Mouse (Mus musculus): Measurements from ENCODE around the gene Carnmt1. TPM values are rescaled to one million over a fixed set of nuclear protein-coding genes. Genes with fewer than 3 reads are reported as not detected.

The Carnmt1 gene
- polyA plus RNA-seq (2014; fragmentation: Nextera tagmentation; extraction: Ambion mirVana): 31.0 and 33.4 TPM in 2 replicates

GRCm38 (mm10) chr19:18670608-18671007 is at the start of gene Carnmt1:
Gene Carnmt1, plus strand, starts transcription at chr19:18670764.
- Histone ChIP-seq H3K9ac (replicated peaks; ENCODE audit: low read depth, low read length) (peak within 1 kb of the TSS; percentile 82), H3K36me3 (ENCODE audit: control insufficient read depth, insufficient read depth, low read length) (no peaks in the 10 kb centered on the region), H3K4me1 (ENCODE audit: control insufficient read depth, insufficient read depth, low read length) (peaks cover 20% of the 10 kb centered on the region), H3K9me3 (ENCODE audit: control insufficient read depth, low read depth, low read length) (no peaks in the 10 kb centered on the region), H3K4me2 (replicated peaks; ENCODE audit: low read depth, low read length) (peak within 1 kb of the TSS; percentile 68), H3K4me3 (ENCODE audit: low read depth, low read length) (peak within 1 kb of the TSS; percentile 64), H3K27me3 (ENCODE audit: control insufficient read depth, insufficient read depth, low read length) (no peaks in the 10 kb centered on the region), H3K27ac (ENCODE audit: low read length) (peak within 1 kb of the TSS; percentile 87; the same call in 1 of the 2 replicates)
- peak; percentile 98 for ATAC-seq (ENCODE audit: insufficient number of reproducible peaks, insufficient read depth, low FRiP score, low read depth)
- WGBS: under 1% methylated on average over 43 of the region's 58 CpGs

- H3K27me3 ChIP-seq (ENCODE audit: control insufficient read depth, insufficient read depth, low read length): no peaks in the 10 kb centered on the region
- no peak overlapping the region for H3K4me2 ChIP-seq (replicated peaks; ENCODE audit: low read depth, low read length)
- H3K4me1 ChIP-seq (ENCODE audit: control insufficient read depth, insufficient read depth, low read length): no peaks in the 10 kb centered on the region
- ATAC-seq (ENCODE audit: insufficient number of reproducible peaks, insufficient read depth, low FRiP score, low read depth): no peak
- H3K9me3 ChIP-seq (ENCODE audit: control insufficient read depth, low read depth, low read length): no peaks in the 10 kb centered on the region
- WGBS: 87% methylated on average over 2 of the region's 2 CpGs
- no peaks in the 10 kb centered on the region for H3K36me3 ChIP-seq (ENCODE audit: control insufficient read depth, insufficient read depth, low read length)
- no peak overlapping the region for H3K4me3 ChIP-seq (ENCODE audit: low read depth, low read length)
- no peak overlapping the region for H3K9ac ChIP-seq (replicated peaks; ENCODE audit: low read depth, low read length)
- H3K27ac ChIP-seq (ENCODE audit: low read length): no peak overlapping the region
Measured at GRCm38 (mm10) chr19:18623894-18624293, 46.7 kb upstream of the Carnmt1 start.

GRCm38 (mm10) chr19:18629589-18629988 is 41.0 kb upstream of the Carnmt1 start:
- Histone ChIP-seq H3K27ac (ENCODE audit: low read length) (no peak overlapping the region), H3K4me3 (ENCODE audit: low read depth, low read length) (no peak overlapping the region), H3K9me3 (ENCODE audit: control insufficient read depth, low read depth, low read length) (no peaks in the 10 kb centered on the region), H3K27me3 (ENCODE audit: control insufficient read depth, insufficient read depth, low read length) (no peaks in the 10 kb centered on the region), H3K4me2 (replicated peaks; ENCODE audit: low read depth, low read length) (no peak overlapping the region), H3K36me3 (ENCODE audit: control insufficient read depth, insufficient read depth, low read length) (no peaks in the 10 kb centered on the region), H3K4me1 (ENCODE audit: control insufficient read depth, insufficient read depth, low read length) (0 out of 2 replicates have a peak, but pooled peaks cover 7% of the 10 kb centered on the region), H3K9ac (replicated peaks; ENCODE audit: low read depth, low read length) (no peak overlapping the region)
- WGBS: 76% methylated on average over 1 of the region's 1 CpGs
- ATAC-seq (ENCODE audit: insufficient number of reproducible peaks, insufficient read depth, low FRiP score, low read depth): no peak

- peak overlapping the region; percentile 81; the same call in 1 of the 2 replicates for H3K27ac ChIP-seq (ENCODE audit: low read length)
- no peaks in the 10 kb centered on the region for H3K27me3 ChIP-seq (ENCODE audit: control insufficient read depth, insufficient read depth, low read length)
- peak overlapping the region; percentile 66 for H3K4me2 ChIP-seq (replicated peaks; ENCODE audit: low read depth, low read length)
- H3K9me3 ChIP-seq (ENCODE audit: control insufficient read depth, low read depth, low read length): no peaks in the 10 kb centered on the region
- 0 out of 2 replicates have a peak, but pooled peaks cover 7% of the 10 kb centered on the region for H3K4me1 ChIP-seq (ENCODE audit: control insufficient read depth, insufficient read depth, low read length)
- 10% methylated on average over 17 of the region's 17 CpGs for WGBS
- H3K9ac ChIP-seq (replicated peaks; ENCODE audit: low read depth, low read length): peak overlapping the region; percentile 76
- no peak for ATAC-seq (ENCODE audit: insufficient number of reproducible peaks, insufficient read depth, low FRiP score, low read depth)
- peak overlapping the region; percentile 86 for H3K4me3 ChIP-seq (ENCODE audit: low read depth, low read length)
- no peaks in the 10 kb centered on the region for H3K36me3 ChIP-seq (ENCODE audit: control insufficient read depth, insufficient read depth, low read length)
Measured at GRCm38 (mm10) chr19:18630221-18631119, 40.1 kb upstream of the Carnmt1 start.

GRCm38 (mm10) chr19:18631161-18631643 is 39.4 kb upstream of the Carnmt1 start:
- Histone ChIP-seq H3K4me2 (replicated peaks; ENCODE audit: low read depth, low read length) (peak overlapping the region; percentile 66), H3K9me3 (ENCODE audit: control insufficient read depth, low read depth, low read length) (no peaks in the 10 kb centered on the region), H3K36me3 (ENCODE audit: control insufficient read depth, insufficient read depth, low read length) (no peaks in the 10 kb centered on the region), H3K27me3 (ENCODE audit: control insufficient read depth, insufficient read depth, low read length) (no peaks in the 10 kb centered on the region), H3K4me1 (ENCODE audit: control insufficient read depth, insufficient read depth, low read length) (0 out of 2 replicates have a peak, but pooled peaks cover 7% of the 10 kb centered on the region), H3K4me3 (ENCODE audit: low read depth, low read length) (peak overlapping the region; percentile 86), H3K9ac (replicated peaks; ENCODE audit: low read depth, low read length) (peak overlapping the region; percentile 76), H3K27ac (ENCODE audit: low read length) (peak overlapping the region; percentile 81)
- ATAC-seq (ENCODE audit: insufficient number of reproducible peaks, insufficient read depth, low FRiP score, low read depth): peak; percentile 71
- under 1% methylated on average over 40 of the region's 40 CpGs for WGBS

GRCm38 (mm10) chr19:18631644-18632219 is 38.8 kb upstream of the Carnmt1 start, which contains the start of the genes Ostf1 and Nmrk1:
Gene Ostf1, minus strand, starts transcription at chr19:18631823.
Gene Nmrk1, plus strand, starts transcription at chr19:18631950.
- ATAC-seq (ENCODE audit: insufficient number of reproducible peaks, insufficient read depth, low FRiP score, low read depth): peak; percentile 98
- H3K4me2 ChIP-seq (replicated peaks; ENCODE audit: low read depth, low read length): peak within 1 kb of the TSS; percentile 66
- H3K36me3 ChIP-seq (ENCODE audit: control insufficient read depth, insufficient read depth, low read length): no peaks in the 10 kb centered on the region
- WGBS: under 1% methylated on average over 48 of the region's 51 CpGs
- H3K4me3 ChIP-seq (ENCODE audit: low read depth, low read length): peak within 1 kb of the TSS; percentile 86
- peak within 1 kb of the TSS; percentile 81 for H3K27ac ChIP-seq (ENCODE audit: low read length)
- peak within 1 kb of the TSS; percentile 76 for H3K9ac ChIP-seq (replicated peaks; ENCODE audit: low read depth, low read length)
- H3K27me3 ChIP-seq (ENCODE audit: control insufficient read depth, insufficient read depth, low read length): no peaks in the 10 kb centered on the region
- H3K9me3 ChIP-seq (ENCODE audit: control insufficient read depth, low read depth, low read length): no peaks in the 10 kb centered on the region
- 0 out of 2 replicates have a peak, but pooled peaks cover 7% of the 10 kb centered on the region for H3K4me1 ChIP-seq (ENCODE audit: control insufficient read depth, insufficient read depth, low read length)

GRCm38 (mm10) chr19:18632231-18633185 is 38.1 kb upstream of the Carnmt1 start:
- Histone ChIP-seq H3K9ac (replicated peaks; ENCODE audit: low read depth, low read length) (no peak overlapping the region), H3K27me3 (ENCODE audit: control insufficient read depth, insufficient read depth, low read length) (no peaks in the 10 kb centered on the region), H3K4me3 (ENCODE audit: low read depth, low read length) (peak overlapping the region; percentile 86), H3K27ac (ENCODE audit: low read length) (no peak overlapping the region), H3K36me3 (ENCODE audit: control insufficient read depth, insufficient read depth, low read length) (no peaks in the 10 kb centered on the region), H3K4me1 (ENCODE audit: control insufficient read depth, insufficient read depth, low read length) (0 out of 2 replicates have a peak, but pooled peaks cover 7% of the 10 kb centered on the region), H3K4me2 (replicated peaks; ENCODE audit: low read depth, low read length) (peak overlapping the region; percentile 66), H3K9me3 (ENCODE audit: control insufficient read depth, low read depth, low read length) (no peaks in the 10 kb centered on the region)
- ATAC-seq (ENCODE audit: insufficient number of reproducible peaks, insufficient read depth, low FRiP score, low read depth): no peak
- WGBS: 62% methylated on average over 13 of the region's 13 CpGs

Data from stomach, embryonic 14.5 days (tissue).